Mouse (Mus musculus): ENCODE results near the gene Tomm40. TPM values are rescaled to one million over a fixed set of nuclear protein-coding genes. Genes with fewer than 3 reads are reported as not detected.

Tomm40 gene
- total and polyA plus RNA-seq, 2 experiments from 2014 or later = 164 to 172 TPM

DNA sequence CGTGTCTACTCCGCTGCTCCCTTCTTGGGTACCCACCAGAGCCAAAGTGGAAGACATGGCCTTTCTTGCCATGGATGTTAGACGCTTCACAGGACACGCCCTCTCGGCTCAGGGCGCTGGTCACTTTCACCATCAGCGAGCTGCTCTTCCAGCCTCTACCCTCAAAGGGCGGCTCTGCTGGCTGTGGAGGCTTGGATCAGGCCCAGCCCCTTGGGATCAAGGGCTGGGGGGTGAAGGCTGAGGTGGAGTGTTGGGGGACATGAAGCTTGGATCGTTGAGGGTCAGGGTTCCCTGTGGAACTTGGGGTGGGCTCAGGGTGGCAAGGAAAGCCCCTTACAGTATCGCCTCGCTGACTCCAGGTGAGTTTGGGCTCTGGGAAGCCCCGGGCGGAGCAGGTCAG is 43.4 kb upstream of the Tomm40 start:
- Histone ChIP-seq H3K27me3 (ENCODE audit: control insufficient read depth, insufficient read depth, low read length) (no peaks in the 10 kb centered on the region), H3K27ac (ENCODE audit: low read depth) (peak overlapping the region; percentile 85), H3K4me2 (ENCODE audit: low read depth, low read length) (no peak overlapping the region), H3K9me3 (replicated peaks; ENCODE audit: control insufficient read depth, low read length) (no peaks in the 10 kb centered on the region), H3K4me3 (ENCODE audit: low read depth, low read length) (no peak overlapping the region), H3K36me3 (replicated peaks; ENCODE audit: control insufficient read depth, insufficient read depth, low read length) (peaks cover 43% of the 10 kb centered on the region), H3K4me1 (ENCODE audit: control insufficient read depth, insufficient read depth) (peaks cover 56% of the 10 kb centered on the region), H3K9ac (replicated peaks; ENCODE audit: low read depth, low read length) (no peak overlapping the region)
- WGBS = 84% methylated on average over 13 of the region's 13 CpGs
- TF ChIP-seq EP300 (IDR thresholded peaks at IDR 0.05; ENCODE audit: low read depth) (no peak), CTCF (IDR thresholded peaks at IDR 0.05; ENCODE audit: low read depth) (no peak)
- DNase-seq (ENCODE audit: low spot score) = no peak
- no peak for ATAC-seq (ENCODE audit: insufficient read depth, low read depth)

- WGBS = 4% methylated on average over 22 of the region's 24 CpGs
- H3K4me3 ChIP-seq (ENCODE audit: low read depth, low read length) = peak overlapping the region; percentile 6; the same call in 1 of the 2 replicates
- no peaks in the 10 kb centered on the region for H3K9me3 ChIP-seq (replicated peaks; ENCODE audit: control insufficient read depth, low read length)
- peak overlapping the region; percentile 44 for H3K4me2 ChIP-seq (ENCODE audit: low read depth, low read length)
- peak; percentile 89 for ATAC-seq (ENCODE audit: insufficient read depth, low read depth)
- peak overlapping the region; percentile 29; the same call in 1 of the 2 replicates for H3K9ac ChIP-seq (replicated peaks; ENCODE audit: low read depth, low read length)
- peak overlapping the region; percentile 97 for H3K27ac ChIP-seq (ENCODE audit: low read depth)
- peaks cover 22% of the 10 kb centered on the region for H3K36me3 ChIP-seq (replicated peaks; ENCODE audit: control insufficient read depth, insufficient read depth, low read length)
- DNase-seq (ENCODE audit: low spot score) = peak; percentile 95
- peaks cover 56% of the 10 kb centered on the region for H3K4me1 ChIP-seq (ENCODE audit: control insufficient read depth, insufficient read depth)
- no peaks in the 10 kb centered on the region for H3K27me3 ChIP-seq (ENCODE audit: control insufficient read depth, insufficient read depth, low read length)
- TF ChIP-seq CTCF (IDR thresholded peaks at IDR 0.05; ENCODE audit: low read depth) (no peak), EP300 (IDR thresholded peaks at IDR 0.05; ENCODE audit: low read depth) (peak; percentile 85; the same call in 1 of the 2 replicates)
These were observed 40.9 kb upstream of the Tomm40 start for GRCm38 (mm10) chr7:19755851-19756786.

GRCm38 (mm10) chr7:19755008-19755407 is 39.8 kb upstream of the Tomm40 start:
- TF ChIP-seq EP300 (IDR thresholded peaks at IDR 0.05; ENCODE audit: low read depth) = no peak
- TF ChIP-seq CTCF (IDR thresholded peaks at IDR 0.05; ENCODE audit: low read depth) = peak; percentile 18; the same call in 1 of the 2 replicates
- Histone ChIP-seq H3K4me3 (ENCODE audit: low read depth, low read length) (no peak overlapping the region), H3K4me2 (ENCODE audit: low read depth, low read length) (no peak overlapping the region), H3K36me3 (replicated peaks; ENCODE audit: control insufficient read depth, insufficient read depth, low read length) (peaks cover 18% of the 10 kb centered on the region), H3K27ac (ENCODE audit: low read depth) (peak overlapping the region; percentile 97), H3K9ac (replicated peaks; ENCODE audit: low read depth, low read length) (no peak overlapping the region), H3K9me3 (replicated peaks; ENCODE audit: control insufficient read depth, low read length) (no peaks in the 10 kb centered on the region), H3K27me3 (ENCODE audit: control insufficient read depth, insufficient read depth, low read length) (no peaks in the 10 kb centered on the region), H3K4me1 (ENCODE audit: control insufficient read depth, insufficient read depth) (peaks cover 54% of the 10 kb centered on the region)
- DNase-seq (ENCODE audit: low spot score) = no peak
- no peak for ATAC-seq (ENCODE audit: insufficient read depth, low read depth)
- 69% methylated on average over 2 of the region's 2 CpGs for WGBS

- DNase-seq (ENCODE audit: low spot score) = no peak
- Histone ChIP-seq H3K27ac (ENCODE audit: low read depth) (peak overlapping the region; percentile 97), H3K4me3 (ENCODE audit: low read depth, low read length) (no peak overlapping the region), H3K4me2 (ENCODE audit: low read depth, low read length) (no peak overlapping the region), H3K9me3 (replicated peaks; ENCODE audit: control insufficient read depth, low read length) (no peaks in the 10 kb centered on the region), H3K9ac (replicated peaks; ENCODE audit: low read depth, low read length) (no peak overlapping the region), H3K36me3 (replicated peaks; ENCODE audit: control insufficient read depth, insufficient read depth, low read length) (peaks cover 15% of the 10 kb centered on the region), H3K27me3 (ENCODE audit: control insufficient read depth, insufficient read depth, low read length) (no peaks in the 10 kb centered on the region), H3K4me1 (ENCODE audit: control insufficient read depth, insufficient read depth) (peaks cover 47% of the 10 kb centered on the region)
- WGBS = 59% methylated on average over 1 of the region's 1 CpGs
- TF ChIP-seq CTCF (IDR thresholded peaks at IDR 0.05; ENCODE audit: low read depth) (no peak), EP300 (IDR thresholded peaks at IDR 0.05; ENCODE audit: low read depth) (no peak)
- ATAC-seq (ENCODE audit: insufficient read depth, low read depth) = no peak
These were observed 38.8 kb upstream of the Tomm40 start for GRCm38 (mm10) chr7:19754065-19754464.

GRCm38 (mm10) chr7:19753587-19753986 is 38.3 kb upstream of the Tomm40 start:
- ATAC-seq (ENCODE audit: insufficient read depth, low read depth) = no peak
- WGBS = 29% methylated on average over 7 of the region's 7 CpGs
- Histone ChIP-seq H3K4me3 (ENCODE audit: low read depth, low read length) (no peak overlapping the region), H3K27me3 (ENCODE audit: control insufficient read depth, insufficient read depth, low read length) (no peaks in the 10 kb centered on the region), H3K4me1 (ENCODE audit: control insufficient read depth, insufficient read depth) (peaks cover 50% of the 10 kb centered on the region), H3K27ac (ENCODE audit: low read depth) (peak overlapping the region; percentile 97), H3K9me3 (replicated peaks; ENCODE audit: control insufficient read depth, low read length) (no peaks in the 10 kb centered on the region), H3K36me3 (replicated peaks; ENCODE audit: control insufficient read depth, insufficient read depth, low read length) (peaks cover 10% of the 10 kb centered on the region), H3K4me2 (ENCODE audit: low read depth, low read length) (no peak overlapping the region), H3K9ac (replicated peaks; ENCODE audit: low read depth, low read length) (no peak overlapping the region)
- DNase-seq (ENCODE audit: low spot score) = peak; percentile 45
- TF ChIP-seq EP300 (IDR thresholded peaks at IDR 0.05; ENCODE audit: low read depth) (no peak), CTCF (IDR thresholded peaks at IDR 0.05; ENCODE audit: low read depth) (no peak; the same call in 1 of the 2 replicates)
